Mouse (Mus musculus) lung, postnatal 36 days (tissue): ENCODE measurements around the gene Nfatc2ip.

ENCODE experiments used
- DNase-seq: peaks from one replicate; pipeline ENCODE4 v3.0.0; 2022; ENCODE audit warnings: mixed read lengths

Gene Nfatc2ip

GRCm38 (mm10) chr7:126354738-126355614, 41.6 kb downstream of the Nfatc2ip start:
- no peak for DNase-seq

- DNase-seq: no peak
Observed at GRCm38 (mm10) chr7:126353994-126354365, 42.6 kb downstream of the Nfatc2ip start.

GRCm38 (mm10) chr7:126353251-126353993, 43.1 kb downstream of the Nfatc2ip start:
- DNase-seq: no peak

GRCm38 (mm10) chr7:126351419-126351951, 45.1 kb downstream of the Nfatc2ip start:
- DNase-seq: peak; percentile 88

GRCm38 (mm10) chr7:126350748-126351418, 45.7 kb downstream of the Nfatc2ip start:
- peak; percentile 37 for DNase-seq

- no peak for DNase-seq
Observed at GRCm38 (mm10) chr7:126348293-126348692, 48.2 kb downstream of the Nfatc2ip start.

- DNase-seq: no peak
Observed at GRCm38 (mm10) chr7:126347098-126347497, 49.4 kb downstream of the Nfatc2ip start.

- DNase-seq: no peak
Observed at GRCm38 (mm10) chr7:126345969-126346368, 50.6 kb downstream of the Nfatc2ip start.

- peak; percentile 37 for DNase-seq
Observed at GRCm38 (mm10) chr7:126345557-126345956, 51.0 kb downstream of the Nfatc2ip start.

GRCm38 (mm10) chr7:126340896-126341295, 55.6 kb downstream of the Nfatc2ip start:
- DNase-seq: no peak

- no peak for DNase-seq
Observed at GRCm38 (mm10) chr7:126340206-126340618, 56.3 kb downstream of the Nfatc2ip start.

- no peak for DNase-seq
Observed at GRCm38 (mm10) chr7:126339521-126339971, 57.0 kb downstream of the Nfatc2ip start.

GRCm38 (mm10) chr7:126338906-126339305, 57.6 kb downstream of the Nfatc2ip start:
- no peak for DNase-seq

GRCm38 (mm10) chr7:126335556-126335955, 61.0 kb downstream of the Nfatc2ip start:
- peak; percentile 19 for DNase-seq
